Mouse (Mus musculus) liver, postnatal 0 days (tissue): ENCODE data around the gene Slco2b1. TPM values are rescaled to one million over a fixed set of nuclear protein-coding genes. Genes with fewer than 3 reads are reported as not detected.

Experiments used
- ATAC-seq: fragments of 200-750 bp; cut with Nextera tagmentation; 2 replicates; pipeline ENCODE4 v1.8.0; 2017; ENCODE audit warnings: mild to moderate bottlenecking, moderate library complexity
- DNase-seq: peaks from one replicate; pipeline ENCODE4 v3.0.0-alpha.2; 2016
- H3K27ac ChIP-seq: fragments of 300-500 bp; sonication (generic); 2 replicates; pipeline ENCODE4 v1.5.1; 2014; ENCODE audit warnings: antibody characterized with exemption, moderate library complexity, mild to moderate bottlenecking, low read depth
- H3K27me3 ChIP-seq: fragments of 300-500 bp; sonication (generic); 2 replicates; pipeline ENCODE4 v1.6.1; 2014; ENCODE audit warnings: low read length, control low read depth, mixed read lengths; ENCODE audit not compliant: insufficient read depth
- H3K36me3 ChIP-seq: fragments of 300-500 bp; sonication (generic); replicated peaks from 2 replicates; pipeline ENCODE4 v1.6.1; 2014; ENCODE audit warnings: mild to moderate bottlenecking, control low read depth, low read length, moderate library complexity, mixed read lengths; ENCODE audit not compliant: insufficient read depth
- H3K4me1 ChIP-seq: fragments of 300-500 bp; sonication (generic); 2 replicates; pipeline ENCODE4 v1.6.1; 2014; ENCODE audit warnings: antibody characterized with exemption, mild to moderate bottlenecking, control low read depth; ENCODE audit not compliant: insufficient read depth
- H3K4me2 ChIP-seq: fragments of 300-500 bp; sonication (generic); 2 replicates; pipeline ENCODE4 v1.6.1; 2014; ENCODE audit warnings: low read depth, mild to moderate bottlenecking, low read length, moderate library complexity, mixed read lengths
- H3K4me3 ChIP-seq: fragments of 300-500 bp; sonication (generic); 2 replicates; pipeline ENCODE4 v1.5.1; 2014; ENCODE audit warnings: low read depth, low read length
- H3K9ac ChIP-seq: fragments of 300-500 bp; sonication (generic); replicated peaks from 2 replicates; pipeline ENCODE4 v1.6.1; 2014; ENCODE audit warnings: mild to moderate bottlenecking, moderate library complexity
- H3K9me3 ChIP-seq: fragments of 300-500 bp; sonication (generic); 2 replicates; pipeline ENCODE4 v1.6.1; 2016; ENCODE audit warnings: mild to moderate bottlenecking, control low read depth, low read length, mixed read lengths
- CTCF ChIP-seq: sonication (generic); IDR thresholded peaks from 2 replicates; pipeline ENCODE4 v1.5.1; 2016; ENCODE audit warnings: antibody characterized with exemption, low read depth
- EP300 ChIP-seq: IDR thresholded peaks from 2 replicates; pipeline ENCODE4 v1.6.1; 2016; ENCODE audit warnings: antibody characterized with exemption, low read depth, mild to moderate bottlenecking
- WGBS: fragments of 180-500 bp; shearing (Covaris S2); extraction: QIAGEN DNeasy Blood & Tissue Kit; methylation state at CpG from one replicate; pipeline ENCODE4 v1.1.7; 2014; ENCODE audit not compliant: insufficient replicate concordance; 5-methylcytosine and 5-hydroxymethylcytosine counted together
- polyA plus RNA-seq: library from polyadenylated mRNA; unstranded; fragments of >200 nt; fragmentation: Nextera tagmentation; extraction: Ambion mirVana; gene quantifications from 2 replicates; pipeline ENCODE4 v1.2.1, GENCODE M21; 2015

Slco2b1 gene
- polyA plus RNA-seq, 1 experiment from 2014 or later, result 0.68 TPM

DNA sequence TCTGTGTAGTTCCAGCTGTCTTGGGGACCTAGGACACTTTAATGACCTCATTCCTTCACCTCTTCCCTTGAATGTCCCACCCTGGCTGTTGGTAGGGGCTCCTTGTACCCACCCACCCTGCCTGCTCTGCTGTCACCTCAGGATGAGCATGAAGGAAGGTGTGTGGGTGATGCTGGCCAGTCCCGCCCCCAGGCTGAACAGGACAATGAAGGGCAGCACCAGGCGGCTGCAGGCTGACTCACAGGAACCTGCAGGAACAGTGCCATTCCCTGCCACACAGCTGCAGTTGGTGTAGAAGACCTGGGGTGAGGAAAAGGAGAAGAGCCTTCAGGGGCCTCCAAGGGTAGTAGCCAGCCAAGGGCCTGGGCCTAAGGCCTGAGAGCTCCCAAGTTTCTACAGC is 48.8 kb downstream of the Slco2b1 start:
- no peak for DNase-seq
- H3K27me3 ChIP-seq, result 0 out of 2 replicates have a peak, but pooled peaks cover 6% of the 10 kb centered on the region
- TF ChIP-seq EP300 (no peak), CTCF (no peak)

DNA sequence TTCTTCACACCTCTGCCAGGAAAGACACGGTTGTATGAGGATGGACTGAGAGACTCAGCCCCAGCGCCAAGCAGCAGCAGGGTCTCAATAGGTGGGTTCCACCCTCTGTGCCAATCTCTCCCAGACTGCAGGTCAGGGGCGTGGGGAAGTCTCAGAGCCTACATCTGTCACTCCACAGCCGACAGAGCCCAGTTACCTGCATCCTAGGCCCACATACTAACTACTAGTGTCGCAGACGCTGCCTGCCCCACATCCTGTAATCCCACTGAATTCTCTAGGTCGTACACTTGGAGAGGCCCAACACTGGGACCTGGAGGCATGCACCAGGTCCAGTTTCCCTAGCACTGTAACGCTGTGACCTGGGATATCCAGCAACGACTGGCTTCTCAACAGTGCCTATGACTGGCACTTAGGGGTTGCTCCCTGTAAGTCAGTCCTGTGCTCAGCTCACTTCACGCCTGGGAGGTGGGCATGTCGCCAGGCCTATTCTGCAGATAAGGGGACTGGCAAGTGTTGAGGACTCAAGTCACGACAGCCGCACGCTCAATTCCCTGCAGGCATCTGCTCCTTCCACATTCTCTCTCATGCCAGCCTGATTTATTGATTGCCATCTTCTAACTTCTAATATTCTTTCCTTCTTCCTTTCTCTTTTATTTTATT is 49.4 kb downstream of the Slco2b1 start:
- H3K9me3 ChIP-seq, result no peaks in the 10 kb centered on the region
- H3K36me3 ChIP-seq, result no peaks in the 10 kb centered on the region
- 0 out of 2 replicates have a peak, but pooled peaks cover 6% of the 10 kb centered on the region for H3K27me3 ChIP-seq
- H3K4me1 ChIP-seq, result no peaks in the 10 kb centered on the region
- TF ChIP-seq EP300 (no peak), CTCF (no peak)
- ATAC-seq (no peak), DNase-seq (no peak)
- H3K9ac ChIP-seq, result no peak overlapping the region
- H3K4me3 ChIP-seq, result no peak overlapping the region
- WGBS, result 69% methylated on average over 14 of the region's 14 CpGs
- no peak overlapping the region for H3K4me2 ChIP-seq
- H3K27ac ChIP-seq, result no peak overlapping the region

More for the DNA sequence above, 48.8 kb downstream of the Slco2b1 start:
- Histone ChIP-seq H3K36me3 (no peaks in the 10 kb centered on the region), H3K27ac (no peak overlapping the region), H3K4me2 (no peak overlapping the region), H3K4me3 (no peak overlapping the region), H3K9ac (no peak overlapping the region), H3K9me3 (no peaks in the 10 kb centered on the region), H3K4me1 (no peaks in the 10 kb centered on the region)
- no peak for ATAC-seq
- 56% methylated on average over 2 of the region's 2 CpGs for WGBS

DNA sequence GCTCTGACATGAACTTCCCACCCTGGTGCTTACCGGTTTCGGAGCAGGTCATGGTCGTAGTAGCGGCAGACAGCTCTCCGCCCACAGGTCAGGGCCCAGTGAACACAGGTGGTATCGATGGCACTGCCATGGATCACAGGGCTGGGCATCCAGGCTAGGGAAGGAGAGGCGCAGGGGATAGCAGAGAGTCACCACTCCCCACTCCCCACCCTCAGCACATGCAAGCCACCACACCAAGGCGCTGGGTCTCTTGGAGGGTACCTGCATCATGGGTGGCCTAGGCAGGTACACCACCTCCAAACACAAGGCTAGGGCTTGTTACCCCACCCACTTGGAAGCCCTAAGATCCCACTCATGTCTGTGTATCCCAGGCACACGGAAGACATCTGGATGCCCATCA is 50.1 kb downstream of the Slco2b1 start:
- Histone ChIP-seq H3K9ac (no peak overlapping the region), H3K36me3 (no peaks in the 10 kb centered on the region), H3K27me3 (0 out of 2 replicates have a peak, but pooled peaks cover 6% of the 10 kb centered on the region), H3K27ac (no peak overlapping the region), H3K4me3 (no peak overlapping the region), H3K9me3 (no peaks in the 10 kb centered on the region), H3K4me1 (no peaks in the 10 kb centered on the region), H3K4me2 (no peak overlapping the region)
- TF ChIP-seq CTCF, result no peak
- no peak for TF ChIP-seq EP300
- DNase-seq (no peak), ATAC-seq (no peak)
- 90% methylated on average over 9 of the region's 9 CpGs for WGBS

DNA sequence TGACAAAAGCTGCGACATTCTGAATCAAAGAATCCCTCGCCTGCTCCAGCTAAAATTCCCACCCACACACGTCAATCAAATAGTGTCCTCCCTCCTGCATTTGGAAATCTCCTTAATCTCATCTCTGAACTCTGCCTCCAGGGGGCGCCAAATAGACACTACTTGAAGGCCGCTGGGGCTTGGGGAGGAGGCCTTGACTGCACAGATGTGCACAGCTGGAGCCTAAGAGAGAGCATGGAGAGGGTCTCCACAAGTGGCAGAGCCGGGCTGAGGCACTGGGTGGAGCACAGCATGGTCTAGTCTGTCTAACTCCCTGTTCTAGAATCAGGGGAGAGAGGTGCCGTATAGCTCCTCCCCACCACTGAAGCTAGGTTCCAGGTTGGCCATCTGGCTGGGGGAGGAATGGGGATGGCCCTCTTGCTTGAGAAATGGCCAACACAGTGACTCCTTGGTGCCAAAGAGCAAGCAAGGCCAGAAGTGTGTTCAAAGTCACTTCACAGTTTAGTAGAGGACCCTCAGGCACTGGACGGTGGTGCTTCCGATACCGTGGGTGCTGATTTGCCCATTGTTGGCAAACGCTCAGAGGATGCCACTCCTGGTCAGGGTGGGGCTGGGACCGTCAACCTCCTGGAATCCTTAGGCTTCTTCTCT is 51.6 kb downstream of the Slco2b1 start:
- peak; percentile 84 for DNase-seq
- H3K27me3 ChIP-seq, result 0 out of 2 replicates have a peak, but pooled peaks cover 6% of the 10 kb centered on the region
- TF ChIP-seq CTCF (peak; percentile 87), EP300 (no peak)
- no peak overlapping the region for H3K9ac ChIP-seq
- H3K36me3 ChIP-seq, result no peaks in the 10 kb centered on the region
- H3K27ac ChIP-seq, result no peak overlapping the region
- no peaks in the 10 kb centered on the region for H3K9me3 ChIP-seq
- no peak for ATAC-seq
- no peak overlapping the region for H3K4me2 ChIP-seq
- WGBS, result 43% methylated on average over 12 of the region's 12 CpGs
- H3K4me1 ChIP-seq, result no peaks in the 10 kb centered on the region
- no peak overlapping the region for H3K4me3 ChIP-seq

DNA sequence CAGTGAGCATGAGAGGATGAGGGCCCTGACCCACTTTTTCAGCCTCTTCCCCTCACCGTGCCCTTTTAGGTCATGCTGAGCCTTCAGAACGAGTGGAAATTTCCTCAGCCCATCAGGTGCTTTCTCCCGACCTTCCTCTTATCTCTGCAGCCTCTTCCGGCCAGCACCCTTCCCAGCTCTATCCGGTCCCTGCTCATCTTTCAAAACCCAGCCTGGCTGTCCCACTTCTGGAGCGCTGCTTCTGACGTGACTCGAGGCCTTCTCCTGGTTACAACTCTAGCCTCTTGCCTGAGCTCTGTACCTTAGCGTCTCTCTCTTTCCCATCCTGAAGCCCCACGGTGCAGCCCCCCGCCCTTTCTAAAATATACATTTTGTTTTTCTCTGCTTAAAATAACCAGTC is 56.9 kb downstream of the Slco2b1 start:
- Histone ChIP-seq H3K9me3 (no peaks in the 10 kb centered on the region; the same call in 1 of the 2 replicates), H3K4me2 (no peak overlapping the region), H3K4me3 (no peak overlapping the region), H3K36me3 (no peaks in the 10 kb centered on the region), H3K4me1 (no peaks in the 10 kb centered on the region), H3K27ac (no peak overlapping the region), H3K27me3 (0 out of 2 replicates have a peak, but pooled peaks cover 6% of the 10 kb centered on the region), H3K9ac (no peak overlapping the region)
- TF ChIP-seq EP300 (no peak), CTCF (no peak)
- DNase-seq, result no peak
- ATAC-seq, result no peak
- WGBS, result 60% methylated on average over 11 of the region's 11 CpGs

DNA sequence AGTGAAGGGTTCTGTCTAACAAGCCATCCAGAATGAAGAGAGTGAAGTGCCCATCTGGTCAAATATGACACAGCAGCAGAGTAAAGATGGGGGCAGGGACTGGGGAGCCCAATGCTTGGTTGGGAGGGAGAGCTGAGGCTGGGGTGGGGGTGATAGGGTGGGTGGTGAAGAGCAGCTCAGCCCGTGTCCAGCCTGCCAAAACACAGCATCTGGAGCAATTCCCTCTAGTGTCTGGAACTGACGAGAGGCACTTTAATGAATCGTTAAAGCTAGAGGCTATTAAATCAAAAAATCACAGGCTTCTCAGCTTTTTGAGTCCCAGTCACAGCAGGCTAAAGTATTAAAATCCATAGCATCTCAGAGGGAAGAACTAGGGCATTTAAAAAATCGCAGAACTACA is 61.6 kb downstream of the Slco2b1 start:
- Histone ChIP-seq H3K27me3 (no peaks in the 10 kb centered on the region), H3K9ac (no peak overlapping the region), H3K4me2 (no peak overlapping the region), H3K36me3 (no peaks in the 10 kb centered on the region), H3K4me1 (no peaks in the 10 kb centered on the region), H3K27ac (no peak overlapping the region), H3K4me3 (no peak overlapping the region), H3K9me3 (no peaks in the 10 kb centered on the region; the same call in 1 of the 2 replicates)
- 63% methylated on average over 4 of the region's 4 CpGs for WGBS
- no peak for TF ChIP-seq EP300
- TF ChIP-seq CTCF, result no peak
- no peak for ATAC-seq
- no peak for DNase-seq
